Comparison of ENCODE assay signal across 9 mouse cellular contexts in the genomic region with DNA sequence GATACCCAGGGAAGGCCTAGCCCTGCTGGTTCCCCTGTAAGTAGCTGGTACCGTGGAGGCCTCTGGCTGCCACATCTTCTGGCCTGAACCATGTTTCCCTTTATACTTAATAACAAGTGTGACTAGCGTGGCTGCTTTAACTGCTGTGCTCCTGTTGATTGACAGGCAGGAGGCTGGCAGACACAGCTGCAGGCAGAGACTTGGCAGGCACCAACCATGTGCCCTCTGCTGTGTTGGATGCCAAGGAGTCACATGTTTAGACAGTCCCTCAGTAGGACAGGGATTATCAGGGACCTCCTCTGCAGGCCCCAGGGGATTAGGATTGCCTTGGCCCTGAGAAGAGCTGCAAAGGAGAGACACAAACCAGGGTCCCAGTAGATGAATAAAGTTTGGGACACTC. TPM values are rescaled to one million over a fixed set of nuclear protein-coding genes. Genes with fewer than 3 reads are reported as not detected.
DNase-seq lines count a peak whose midpoint lies in the region; TF ChIP-seq lines count a peak whose summit lies in the region.
"Had no signal": no experiment of that assay in that cellular context is flagged by ENCODE, and none has a peak within 500 bp of the region (broad histone marks: within the 10 kb centered on the region; RNA-seq: fewer than 3 reads in every experiment).

No protein-coding gene starts in this region.

- TF ChIP-seq CTCF in kidney, adult 2 months (conservative IDR thresholded peaks at IDR 0.05; ENCODE audit: insufficient read depth, insufficient read length, low read depth, low read length): no peak

- H3K27me3 ChIP-seq in kidney, adult 2 months (replicated peaks; ENCODE audit: control insufficient read depth, insufficient read depth, low read length): no peaks in the 10 kb centered on the region
- H3K27me3 ChIP-seq: limb, embryonic 13.5 days had no signal

- 47% methylated on average over 2 of the region's 2 CpGs for WGBS in kidney, adult 2 months

- peaks cover 3% of the 10 kb centered on the region; the same call in 1 of the 2 replicates for H3K4me1 ChIP-seq in kidney, adult 2 months (ENCODE audit: control insufficient read depth, insufficient read depth, low read length)

- TF ChIP-seq POLR2A in kidney, adult 2 months (IDR thresholded peaks at IDR 0.05; ENCODE audit: low read depth, low read length): no peak

- no peak overlapping the region for H3K4me3 ChIP-seq in kidney, adult 2 months (ENCODE audit: insufficient read depth, low read depth, low read length)
- H3K4me3 ChIP-seq: limb, embryonic 13.5 days had no signal

- no peaks in the 10 kb centered on the region for H3K36me3 ChIP-seq in kidney, adult 2 months (ENCODE audit: control insufficient read depth, insufficient read depth, low read length)
- H3K36me3 ChIP-seq: limb, embryonic 13.5 days had no signal

- DNase-seq in kidney, adult 2 months: peak; percentile 63
- no peak for DNase-seq in kidney, postnatal 4 days
- DNase-seq in MN1 (ENCODE audit: low spot score): peak; percentile 55
- DNase-seq in brain, adult 2 months (ENCODE audit: low read depth, low spot score): peak; percentile 66
- DNase-seq in heart, postnatal 36 days: peak; percentile 20 to 27
- DNase-seq in thymus, postnatal 0 days (ENCODE audit: low spot score): no peak
- no peak for DNase-seq in testis, postnatal 14 days (ENCODE audit: low spot score)
- DNase-seq: right cerebral cortex, postnatal 4 days had no signal

- intact Hi-C loops in heart, postnatal 36 days (cut with DNase I): loop anchor here (10.0 kb wide), 2 partner anchors 224 to 324 kb away; partner anchors contain the start of gene Fdxacb1

- H3K27ac ChIP-seq in kidney, adult 2 months (ENCODE audit: insufficient read depth, low read depth, low read length): no peak overlapping the region
- H3K27ac ChIP-seq: limb, embryonic 13.5 days had no signal

RNA-seq across cellular contexts. Expression of gene Plet1, which starts 53.6 kb away (rescaled TPM):
- 82.6 and 86.0 TPM in 2 replicates for polyA plus RNA-seq in kidney, adult 2 months (2012; rRNA removed)
- total RNA-seq in heart, postnatal 36 days (2021): 1 to 10 TPM in 1 of 2 experiments, under 1 TPM in 1; 0.95 to 1.7 TPM
- polyA plus RNA-seq in thymus, postnatal 0 days (2015; fragmentation: Nextera tagmentation; extraction: Ambion mirVana): 5.0 and 5.3 TPM in 2 replicates

Comparison
In these comparisons a context has a peak if more than half of its experiments do, and no peak if none do; other contexts are left out.
1. DNase-seq: peak in kidney, adult 2 months (single experiment), MN1 (single experiment), brain, adult 2 months (single experiment) and heart, postnatal 36 days (2 of 2); none in kidney, postnatal 4 days (0 of 2), thymus, postnatal 0 days (single experiment) and testis, postnatal 14 days (single experiment).
2. RNA of gene Plet1, which starts 53.6 kb away (polyA plus RNA-seq): 82.6 to 86.0 TPM in kidney, adult 2 months; 5.0 to 5.3 TPM in thymus, postnatal 0 days; every median in the first group is over 10 times any median in the second.